Mouse (Mus musculus): ENCODE measurements at regions not wholly inside any gene's neighbourhood (a gene's known extent, or its start where the extent isn't known, plus 50 kb on each side); places are given as distances from the start of the nearest gene placed in this dataset.

DNA sequence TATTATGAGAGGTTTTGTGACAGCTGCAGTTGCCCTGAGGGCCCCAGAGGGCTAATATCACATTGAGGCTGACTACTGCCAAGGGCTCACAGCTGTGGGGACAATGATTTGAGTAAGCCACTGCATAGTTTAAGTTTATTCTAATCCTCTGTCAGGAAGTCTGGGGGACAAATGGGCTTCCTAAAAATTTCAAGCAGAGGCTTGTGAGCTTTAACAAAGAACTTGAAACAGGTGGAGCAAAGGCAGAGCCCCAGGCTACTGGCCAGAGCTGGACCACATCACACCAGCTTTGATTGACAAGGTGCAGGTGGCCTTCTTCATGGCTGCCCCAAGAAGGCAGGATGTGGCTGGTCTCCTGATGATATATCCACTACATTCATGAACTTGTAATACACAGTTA is 195.3 kb upstream of the Igfbp3 start:
- H3K4me1 ChIP-seq (ENCODE audit: control insufficient read depth, insufficient read depth, low read length) = no peaks in the 10 kb centered on the region
- H3K36me3 ChIP-seq (ENCODE audit: control insufficient read depth, insufficient read depth, low read length) = no peaks in the 10 kb centered on the region
- DNase-seq = no peak
- no peak overlapping the region for H3K9ac ChIP-seq (ENCODE audit: low read depth, low read length)
- 0 out of 2 replicates have a peak, but pooled peaks cover 2% of the 10 kb centered on the region for H3K27me3 ChIP-seq (ENCODE audit: control insufficient read depth, insufficient read depth, low read length)
- H3K4me3 ChIP-seq = no peak overlapping the region
- H3K79me2 ChIP-seq (replicated peaks; ENCODE audit: control insufficient read depth, insufficient read depth, low read length) = no peaks in the 10 kb centered on the region
- intact Hi-C loops (cut with DNase I) = no loop called here
- no peak overlapping the region for H3K27ac ChIP-seq
- TF ChIP-seq EP300 (IDR thresholded peaks at IDR 0.05; ENCODE audit: insufficient read depth, low read depth, low read length) (no peak), CTCF (IDR thresholded peaks at IDR 0.05) (no peak), POLR2A (IDR thresholded peaks at IDR 0.05; ENCODE audit: insufficient read depth, low read depth, low read length) (no peak)

DNA sequence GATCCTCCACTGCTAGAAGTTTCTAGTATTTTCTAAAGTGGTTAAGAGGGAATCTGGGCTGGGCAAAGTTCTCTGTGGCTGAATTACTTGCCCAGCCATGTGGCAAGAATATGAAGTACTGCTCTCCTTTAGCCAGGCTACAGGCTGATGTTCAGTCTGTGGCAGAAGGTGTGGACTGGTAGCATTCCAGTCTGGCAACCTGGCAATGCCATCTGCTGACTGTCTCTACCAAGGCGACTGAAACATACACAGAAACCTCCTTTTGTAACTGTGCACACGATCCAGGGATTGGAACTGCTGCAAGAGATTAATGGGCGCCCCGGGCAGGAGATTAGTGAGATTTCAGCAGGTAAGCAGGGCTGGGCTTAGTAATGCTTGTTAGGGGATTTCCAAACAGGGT is 190.9 kb upstream of the Igfbp3 start:
- H3K79me2 ChIP-seq (replicated peaks; ENCODE audit: control insufficient read depth, insufficient read depth, low read length) = no peaks in the 10 kb centered on the region
- H3K27me3 ChIP-seq (ENCODE audit: control insufficient read depth, insufficient read depth, low read length) = 0 out of 2 replicates have a peak, but pooled peaks cover 2% of the 10 kb centered on the region
- no peak overlapping the region for H3K4me3 ChIP-seq
- no peaks in the 10 kb centered on the region for H3K36me3 ChIP-seq (ENCODE audit: control insufficient read depth, insufficient read depth, low read length)
- WGBS = 76% methylated on average over 4 of the region's 4 CpGs
- no peaks in the 10 kb centered on the region for H3K4me1 ChIP-seq (ENCODE audit: control insufficient read depth, insufficient read depth, low read length)
- no peak for TF ChIP-seq POLR2A (IDR thresholded peaks at IDR 0.05; ENCODE audit: insufficient read depth, low read depth, low read length)
- no peak for TF ChIP-seq CTCF (IDR thresholded peaks at IDR 0.05)
- no peak for TF ChIP-seq EP300 (IDR thresholded peaks at IDR 0.05; ENCODE audit: insufficient read depth, low read depth, low read length)
- intact Hi-C loops (cut with DNase I) = no loop called here
- H3K27ac ChIP-seq = no peak overlapping the region
- no peak for DNase-seq
- H3K9ac ChIP-seq (ENCODE audit: low read depth, low read length) = no peak overlapping the region

DNA sequence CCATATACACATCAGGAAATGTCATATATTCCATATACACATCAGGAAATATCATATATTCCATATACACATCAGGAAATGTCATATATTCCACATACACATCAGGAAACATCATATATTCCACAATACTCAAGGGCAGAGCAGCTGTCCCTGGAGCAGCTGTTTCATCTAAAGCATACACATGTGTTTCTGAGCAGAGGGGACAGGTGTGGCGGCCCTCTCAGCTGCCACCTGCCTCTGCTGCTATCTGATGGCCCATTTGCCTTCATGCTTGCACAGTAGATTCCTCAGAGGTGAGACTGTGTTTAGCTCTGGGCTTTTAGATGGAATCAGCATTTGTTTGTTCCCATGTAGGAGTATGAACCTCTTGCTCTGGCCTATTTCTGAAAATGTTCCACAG is 158.1 kb upstream of the Igfbp3 start:
- TF ChIP-seq POLR2A (IDR thresholded peaks at IDR 0.05; ENCODE audit: insufficient read depth, low read depth, low read length) (no peak), CTCF (IDR thresholded peaks at IDR 0.05) (no peak), EP300 (IDR thresholded peaks at IDR 0.05; ENCODE audit: insufficient read depth, low read depth, low read length) (no peak)
- DNase-seq = no peak
- Histone ChIP-seq H3K4me3 (no peak overlapping the region), H3K27me3 (ENCODE audit: control insufficient read depth, insufficient read depth, low read length) (no peaks in the 10 kb centered on the region), H3K4me1 (ENCODE audit: control insufficient read depth, insufficient read depth, low read length) (no peaks in the 10 kb centered on the region), H3K79me2 (replicated peaks; ENCODE audit: control insufficient read depth, insufficient read depth, low read length) (no peaks in the 10 kb centered on the region), H3K9ac (ENCODE audit: low read depth, low read length) (no peak overlapping the region), H3K27ac (no peak overlapping the region), H3K36me3 (ENCODE audit: control insufficient read depth, insufficient read depth, low read length) (no peaks in the 10 kb centered on the region)
- intact Hi-C loops (cut with DNase I) = no loop called here
- 67% methylated on average over 1 of the region's 1 CpGs for WGBS

DNA sequence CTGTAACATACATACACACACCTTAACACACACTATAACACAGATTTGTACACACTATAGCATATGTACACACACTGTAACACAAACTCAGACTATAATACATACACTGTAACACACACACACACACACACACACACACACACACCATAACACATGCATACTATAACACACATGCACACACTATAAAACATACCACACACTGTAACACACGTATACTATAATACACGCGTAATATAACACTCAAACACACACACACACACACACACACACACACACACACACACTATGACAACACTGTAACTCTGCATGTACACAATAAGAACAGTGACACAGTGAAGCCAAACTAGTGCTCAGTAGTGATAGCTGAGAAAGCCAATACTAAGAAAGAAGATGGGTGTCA is 147.7 kb upstream of the Igfbp3 start:
- no peak for DNase-seq
- Histone ChIP-seq H3K27ac (no peak overlapping the region), H3K36me3 (ENCODE audit: control insufficient read depth, insufficient read depth, low read length) (no peaks in the 10 kb centered on the region), H3K4me3 (no peak overlapping the region), H3K9ac (ENCODE audit: low read depth, low read length) (no peak overlapping the region), H3K79me2 (replicated peaks; ENCODE audit: control insufficient read depth, insufficient read depth, low read length) (no peaks in the 10 kb centered on the region), H3K27me3 (ENCODE audit: control insufficient read depth, insufficient read depth, low read length) (no peaks in the 10 kb centered on the region; the same call in 1 of the 2 replicates), H3K4me1 (ENCODE audit: control insufficient read depth, insufficient read depth, low read length) (no peaks in the 10 kb centered on the region)
- intact Hi-C loops (cut with DNase I) = no loop called here
- TF ChIP-seq EP300 (IDR thresholded peaks at IDR 0.05; ENCODE audit: insufficient read depth, low read depth, low read length) = no peak
- no peak for TF ChIP-seq CTCF (IDR thresholded peaks at IDR 0.05)
- WGBS = 92% methylated on average over 3 of the region's 3 CpGs

DNA sequence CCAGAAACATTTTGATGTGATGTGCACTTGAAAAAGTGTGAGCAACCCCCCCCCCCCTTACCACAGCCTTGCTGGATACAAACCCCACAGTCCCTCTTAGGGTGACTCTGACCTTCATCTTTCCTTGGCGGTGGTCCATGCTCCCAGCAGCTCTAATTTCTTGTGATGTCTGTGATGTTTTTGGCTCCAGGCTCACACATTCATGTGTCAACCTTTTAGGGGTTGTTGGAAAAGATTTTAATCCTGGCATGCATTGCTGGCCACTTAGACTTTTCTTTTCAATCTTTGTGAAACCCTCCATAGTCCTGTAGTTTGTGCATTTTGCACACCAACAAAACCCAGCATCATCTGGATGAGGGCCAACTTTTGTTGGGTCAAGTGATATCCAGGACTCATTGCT is 134.9 kb upstream of the Igfbp3 start:
- Histone ChIP-seq H3K4me1 (ENCODE audit: control insufficient read depth, insufficient read depth, low read length) (no peaks in the 10 kb centered on the region), H3K27ac (no peak overlapping the region), H3K4me3 (no peak overlapping the region), H3K36me3 (ENCODE audit: control insufficient read depth, insufficient read depth, low read length) (no peaks in the 10 kb centered on the region), H3K27me3 (ENCODE audit: control insufficient read depth, insufficient read depth, low read length) (no peaks in the 10 kb centered on the region), H3K79me2 (replicated peaks; ENCODE audit: control insufficient read depth, insufficient read depth, low read length) (no peaks in the 10 kb centered on the region), H3K9ac (ENCODE audit: low read depth, low read length) (no peak overlapping the region)
- intact Hi-C loops (cut with DNase I) = no loop called here
- 61% methylated on average over 1 of the region's 1 CpGs for WGBS
- TF ChIP-seq CTCF (IDR thresholded peaks at IDR 0.05) = no peak
- TF ChIP-seq EP300 (IDR thresholded peaks at IDR 0.05; ENCODE audit: insufficient read depth, low read depth, low read length) = no peak
- TF ChIP-seq POLR2A (IDR thresholded peaks at IDR 0.05; ENCODE audit: insufficient read depth, low read depth, low read length) = no peak
- DNase-seq = no peak

DNA sequence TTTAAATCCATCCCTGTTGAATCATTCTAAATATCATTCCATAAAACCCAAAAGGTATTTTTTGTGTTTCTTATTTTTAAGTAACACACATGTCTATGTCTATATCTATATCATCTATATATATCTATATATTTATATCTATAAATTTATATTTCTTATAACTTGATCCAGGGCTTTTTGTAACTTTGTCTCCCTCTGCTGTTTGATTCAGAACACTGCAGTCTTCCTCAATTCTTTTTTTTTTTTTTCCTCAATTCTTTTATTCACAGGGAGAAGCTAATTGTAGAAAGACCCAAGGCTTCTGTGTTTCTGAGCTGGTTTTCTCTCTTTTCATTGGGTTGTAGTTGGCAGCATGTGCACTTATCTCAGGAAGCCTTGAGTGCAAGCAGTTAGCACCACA is 124.1 kb upstream of the Igfbp3 start:
- Histone ChIP-seq H3K79me2 (replicated peaks; ENCODE audit: control insufficient read depth, insufficient read depth, low read length) (no peaks in the 10 kb centered on the region), H3K4me3 (no peak overlapping the region), H3K36me3 (ENCODE audit: control insufficient read depth, insufficient read depth, low read length) (no peaks in the 10 kb centered on the region), H3K27ac (no peak overlapping the region), H3K27me3 (ENCODE audit: control insufficient read depth, insufficient read depth, low read length) (no peaks in the 10 kb centered on the region), H3K4me1 (ENCODE audit: control insufficient read depth, insufficient read depth, low read length) (no peaks in the 10 kb centered on the region), H3K9ac (ENCODE audit: low read depth, low read length) (no peak overlapping the region)
- TF ChIP-seq CTCF (IDR thresholded peaks at IDR 0.05) = peak; percentile 47
- TF ChIP-seq POLR2A (IDR thresholded peaks at IDR 0.05; ENCODE audit: insufficient read depth, low read depth, low read length) = no peak
- TF ChIP-seq EP300 (IDR thresholded peaks at IDR 0.05; ENCODE audit: insufficient read depth, low read depth, low read length) = no peak
- DNase-seq = no peak
- intact Hi-C loops (cut with DNase I) = loop anchor here (2.0 kb wide), 1 partner anchor 123 kb away; no protein-coding TSS in a partner anchor

Measured in heart, adult 2 months (tissue).